In genomic region chr14:118137487-118137886, GRCm38 (mm10) we compare ENCODE assay signal across 7 mouse cellular contexts. TPM values are rescaled to one million over a fixed set of nuclear protein-coding genes. Genes with fewer than 3 reads are reported as not detected.
DNase-seq lines count a peak whose midpoint lies in the region; ATAC-seq and TF ChIP-seq lines count a peak whose summit lies in the region.

No protein-coding gene starts in this region.

- no peak for TF ChIP-seq EP300 in stomach, postnatal 0 days (optimal IDR thresholded peaks at IDR 0.05)

- TF ChIP-seq CTCF in lung, embryonic 14.5 days (IDR thresholded peaks at IDR 0.05; ENCODE audit: low read depth), result no peak
- no peak for TF ChIP-seq CTCF in stomach, postnatal 0 days (IDR thresholded peaks at IDR 0.05; ENCODE audit: low read depth)

- peak overlapping the region; percentile 80 for H3K4me3 ChIP-seq in lung, embryonic 14.5 days (ENCODE audit: low read depth, low read length)
- H3K4me3 ChIP-seq in forebrain, embryonic 16.5 days (replicated peaks; ENCODE audit: low read length), result peak overlapping the region; percentile 78
- peak overlapping the region; percentile 70 for H3K4me3 ChIP-seq in liver, embryonic 15.5 days (replicated peaks)
- H3K4me3 ChIP-seq in stomach, postnatal 0 days (ENCODE audit: low read depth, low read length), result peak overlapping the region; percentile 88

- H3K4me1 ChIP-seq in lung, embryonic 14.5 days (ENCODE audit: insufficient read depth), result 0 out of 2 replicates have a peak, but pooled peaks cover 4% of the 10 kb centered on the region
- H3K4me1 ChIP-seq in forebrain, embryonic 16.5 days (replicated peaks; ENCODE audit: control insufficient read depth, insufficient read depth, low read length), result peaks cover 10% of the 10 kb centered on the region
- H3K4me1 ChIP-seq in liver, embryonic 15.5 days (replicated peaks), result peaks cover 29% of the 10 kb centered on the region
- H3K4me1 ChIP-seq in stomach, postnatal 0 days (replicated peaks; ENCODE audit: control insufficient read depth, insufficient read depth), result no peaks in the 10 kb centered on the region

- ATAC-seq in lung, embryonic 14.5 days (ENCODE audit: insufficient read depth), result peak; percentile 26
- ATAC-seq in forebrain, embryonic 16.5 days, result peak; percentile 16
- peak; percentile 10; the same call in 1 of the 2 replicates for ATAC-seq in liver, embryonic 15.5 days (ENCODE audit: insufficient read depth)
- 0 out of 2 replicates have a peak, but pooled peaks have one; percentile 36 for ATAC-seq in stomach, postnatal 0 days (ENCODE audit: low FRiP score, low TSS enrichment)

- peak; percentile 48 for DNase-seq in lung, embryonic 14.5 days
- DNase-seq in lung, postnatal 4 days, result no peak
- DNase-seq in brain, adult 2 months (ENCODE audit: low read depth, low spot score), result peak; percentile 43
- no peak for DNase-seq in stomach, postnatal 0 days (ENCODE audit: low spot score)
- DNase-seq in cerebellum, postnatal 10 days, result no peak

- peak overlapping the region; percentile 84 for H3K9ac ChIP-seq in lung, embryonic 14.5 days
- H3K9ac ChIP-seq in forebrain, embryonic 16.5 days (replicated peaks; ENCODE audit: low read depth, low read length), result peak overlapping the region; percentile 90
- H3K9ac ChIP-seq in liver, embryonic 15.5 days, result peak overlapping the region; percentile 64
- H3K9ac ChIP-seq in stomach, postnatal 0 days (ENCODE audit: low read length), result peak overlapping the region; percentile 91

- H3K27ac ChIP-seq in lung, embryonic 14.5 days (ENCODE audit: low read depth), result peak overlapping the region; percentile 70; the same call in 1 of the 2 replicates
- no peak overlapping the region for H3K27ac ChIP-seq in forebrain, embryonic 16.5 days (ENCODE audit: low read length)
- no peak overlapping the region for H3K27ac ChIP-seq in liver, embryonic 15.5 days (replicated peaks)
- peak overlapping the region; percentile 71 for H3K27ac ChIP-seq in stomach, postnatal 0 days (replicated peaks)

- H3K4me2 ChIP-seq in lung, embryonic 14.5 days, result peak overlapping the region; percentile 86
- H3K4me2 ChIP-seq in forebrain, embryonic 16.5 days (ENCODE audit: low read length), result peak overlapping the region; percentile 93
- peak overlapping the region; percentile 93 for H3K4me2 ChIP-seq in liver, embryonic 15.5 days
- H3K4me2 ChIP-seq in stomach, postnatal 0 days (replicated peaks; ENCODE audit: low read depth), result peak overlapping the region; percentile 90

- peaks cover 33% of the 10 kb centered on the region for H3K36me3 ChIP-seq in lung, embryonic 14.5 days (ENCODE audit: insufficient read depth)
- H3K36me3 ChIP-seq in forebrain, embryonic 16.5 days (ENCODE audit: control insufficient read depth, insufficient read depth), result peaks cover 11% of the 10 kb centered on the region; the same call in 1 of the 2 replicates
- H3K36me3 ChIP-seq in liver, embryonic 15.5 days (replicated peaks), result peaks cover 16% of the 10 kb centered on the region; the same call in 1 of the 2 replicates
- peaks cover 9% of the 10 kb centered on the region for H3K36me3 ChIP-seq in stomach, postnatal 0 days (ENCODE audit: control insufficient read depth, insufficient read depth, low read length)

- WGBS in lung, embryonic 14.5 days, result under 1% methylated on average over 13 of the region's 13 CpGs
- under 1% methylated on average over 13 of the region's 13 CpGs for WGBS in forebrain, embryonic 16.5 days
- WGBS in liver, embryonic 15.5 days (ENCODE audit: insufficient replicate concordance), result 1% methylated on average over 13 of the region's 13 CpGs
- under 1% methylated on average over 13 of the region's 13 CpGs for WGBS in stomach, postnatal 0 days

- no peaks in the 10 kb centered on the region for H3K9me3 ChIP-seq in lung, embryonic 14.5 days (ENCODE audit: low read depth, low read length)
- H3K9me3 ChIP-seq in forebrain, embryonic 16.5 days (ENCODE audit: control insufficient read depth, low read length), result no peaks in the 10 kb centered on the region
- no peaks in the 10 kb centered on the region for H3K9me3 ChIP-seq in liver, embryonic 15.5 days (replicated peaks)
- no peaks in the 10 kb centered on the region for H3K9me3 ChIP-seq in stomach, postnatal 0 days (ENCODE audit: control insufficient read depth, low read length)

- H3K27me3 ChIP-seq in lung, embryonic 14.5 days (ENCODE audit: insufficient read depth, low read length), result no peaks in the 10 kb centered on the region
- H3K27me3 ChIP-seq in forebrain, embryonic 16.5 days (replicated peaks; ENCODE audit: control insufficient read depth, insufficient read depth, low read length), result no peaks in the 10 kb centered on the region
- H3K27me3 ChIP-seq in liver, embryonic 15.5 days, result no peaks in the 10 kb centered on the region
- H3K27me3 ChIP-seq in stomach, postnatal 0 days (ENCODE audit: control insufficient read depth, insufficient read depth, low read length), result no peaks in the 10 kb centered on the region

RNA-seq across cellular contexts. Expression of gene Gpr180, which starts 0.5 kb away (rescaled TPM):
- polyA plus RNA-seq in lung, embryonic 14.5 days (2014; fragmentation: Nextera tagmentation; extraction: Ambion mirVana), result 64.2 and 66.8 TPM in 2 replicates
- 32.7 and 33.5 TPM in 2 replicates for polyA plus RNA-seq in forebrain, embryonic 16.5 days (2015; fragmentation: Nextera tagmentation; extraction: Ambion mirVana)
- 12.0 and 13.1 TPM in 2 replicates for polyA plus RNA-seq in liver, embryonic 15.5 days (2015; fragmentation: Nextera tagmentation; extraction: Ambion mirVana)
- 38.9 and 40.3 TPM in 2 replicates for polyA plus RNA-seq in stomach, postnatal 0 days (2015; fragmentation: Nextera tagmentation; extraction: Ambion mirVana)

RNA-seq across cellular contexts. Expression of gene Tgds, which starts 4.9 kb away (rescaled TPM):
- polyA plus RNA-seq in lung, embryonic 14.5 days (2014; fragmentation: Nextera tagmentation; extraction: Ambion mirVana), result 32.6 and 33.0 TPM in 2 replicates
- polyA plus RNA-seq in forebrain, embryonic 16.5 days (2015; fragmentation: Nextera tagmentation; extraction: Ambion mirVana), result 20.2 and 22.8 TPM in 2 replicates
- 13.3 and 13.5 TPM in 2 replicates for polyA plus RNA-seq in liver, embryonic 15.5 days (2015; fragmentation: Nextera tagmentation; extraction: Ambion mirVana)
- 19.6 and 21.5 TPM in 2 replicates for polyA plus RNA-seq in stomach, postnatal 0 days (2015; fragmentation: Nextera tagmentation; extraction: Ambion mirVana)

Comparison
In these comparisons a context has a peak if more than half of its experiments do, and no peak if none do; other contexts are left out.
1. DNase-seq: peak in lung, embryonic 14.5 days (single experiment) and brain, adult 2 months (single experiment); none in lung, postnatal 4 days (0 of 2), stomach, postnatal 0 days (single experiment) and cerebellum, postnatal 10 days (0 of 2).
2. H3K27ac ChIP-seq: peak in lung, embryonic 14.5 days (single experiment) and stomach, postnatal 0 days (single experiment); none in forebrain, embryonic 16.5 days (single experiment) and liver, embryonic 15.5 days (single experiment).
3. Peak in every context shown above with its lines, with median percentiles within 50 percentile points of each other: ATAC-seq, H3K4me2 ChIP-seq, H3K4me3 ChIP-seq and H3K9ac ChIP-seq.